Mouse (Mus musculus) urinary bladder, postnatal 10 days (tissue): Measurements from ENCODE around the gene Vangl1.

Source experiments
- DNase-seq: peaks from one replicate; pipeline ENCODE4 v3.0.0; 2022; ENCODE audit warnings: low spot score

Vangl1 gene

GRCm38 (mm10) chr3:102141893-102142292, 62.6 kb downstream of the Vangl1 start:
- no peak for DNase-seq

DNA sequence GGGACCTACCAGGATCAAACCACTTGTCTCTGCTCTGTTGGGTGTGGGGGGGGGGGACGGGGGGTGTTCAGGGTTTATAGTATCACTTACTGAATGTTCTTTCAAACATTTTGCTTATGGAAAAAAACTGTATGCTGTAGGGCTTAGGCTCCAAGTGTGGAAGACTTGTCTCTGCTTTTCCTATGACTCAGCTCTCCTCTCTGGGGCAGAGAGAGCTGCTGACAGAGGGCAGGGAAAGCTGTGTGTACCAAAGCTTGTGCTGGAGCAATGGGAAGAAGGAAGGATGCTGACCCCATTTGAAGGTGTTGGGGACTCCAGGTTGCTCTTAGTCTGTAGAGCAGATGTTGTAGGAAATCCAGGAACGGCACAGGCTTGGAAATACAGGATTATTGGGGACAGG, 63.0 kb downstream of the Vangl1 start:
- DNase-seq, result no peak

DNA sequence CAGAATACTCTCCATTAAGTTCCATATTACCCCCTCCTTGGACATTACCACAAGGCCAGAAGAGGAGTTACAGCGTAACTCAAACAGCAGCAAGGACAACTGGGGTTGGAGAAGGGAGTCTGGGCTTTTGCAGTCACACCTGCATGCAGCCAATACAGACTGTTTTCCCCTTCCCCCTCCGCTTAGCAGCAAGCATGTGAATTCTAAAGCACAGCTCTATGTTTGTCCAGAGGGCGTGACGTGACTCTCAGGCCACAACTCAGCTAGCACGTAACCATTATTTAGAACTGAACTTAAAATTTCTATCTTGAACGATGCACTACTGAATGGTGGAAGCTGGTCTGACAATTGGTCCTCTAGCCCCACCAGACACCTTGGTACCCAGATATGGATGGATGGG, 63.9 kb downstream of the Vangl1 start:
- no peak for DNase-seq

DNA sequence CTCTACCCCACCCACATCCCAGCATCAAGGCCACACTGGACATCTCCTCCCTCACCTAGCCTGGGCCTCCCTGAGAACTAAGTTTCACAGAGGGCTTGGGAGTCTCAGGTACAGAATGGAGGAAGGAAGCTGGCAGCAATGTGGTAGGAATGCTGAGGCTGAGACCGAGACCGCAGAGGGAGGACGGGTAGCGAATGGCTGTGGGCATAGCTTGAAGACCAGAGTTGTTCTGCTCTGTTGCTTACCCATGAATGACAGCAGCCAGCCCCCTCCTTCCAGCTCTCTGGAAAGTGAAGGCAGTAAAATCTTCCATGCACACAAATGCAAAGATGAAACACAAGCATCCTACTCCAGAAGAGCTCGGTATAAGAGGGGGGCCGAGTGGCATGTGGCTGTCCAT, 65.6 kb downstream of the Vangl1 start:
- DNase-seq, result no peak

- no peak for DNase-seq
These were observed 67.3 kb downstream of the Vangl1 start for GRCm38 (mm10) chr3:102137158-102137557.

- no peak for DNase-seq
These were observed 68.9 kb downstream of the Vangl1 start for GRCm38 (mm10) chr3:102135389-102136113.

GRCm38 (mm10) chr3:102131627-102132324, 72.7 kb downstream of the Vangl1 start:
- DNase-seq, result no peak

DNA sequence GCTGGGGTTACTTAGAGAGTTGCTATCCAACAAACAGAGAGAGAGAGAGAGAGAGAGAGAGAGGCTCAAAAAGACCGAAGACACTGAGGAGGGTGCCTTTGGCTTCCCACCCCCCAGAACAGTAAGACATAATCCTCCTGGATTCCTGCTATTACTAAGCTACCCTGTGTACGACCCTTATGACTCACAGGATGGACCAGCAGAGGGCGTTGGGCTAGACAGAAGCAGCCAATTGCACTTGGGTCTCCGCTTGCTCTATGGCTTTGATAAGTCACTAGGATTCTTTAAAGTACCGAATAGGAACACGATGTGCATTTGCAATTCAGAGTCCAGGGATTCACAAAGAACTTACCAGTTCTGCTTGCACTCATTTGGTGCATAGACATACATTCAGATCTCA, 74.0 kb downstream of the Vangl1 start:
- no peak for DNase-seq

DNA sequence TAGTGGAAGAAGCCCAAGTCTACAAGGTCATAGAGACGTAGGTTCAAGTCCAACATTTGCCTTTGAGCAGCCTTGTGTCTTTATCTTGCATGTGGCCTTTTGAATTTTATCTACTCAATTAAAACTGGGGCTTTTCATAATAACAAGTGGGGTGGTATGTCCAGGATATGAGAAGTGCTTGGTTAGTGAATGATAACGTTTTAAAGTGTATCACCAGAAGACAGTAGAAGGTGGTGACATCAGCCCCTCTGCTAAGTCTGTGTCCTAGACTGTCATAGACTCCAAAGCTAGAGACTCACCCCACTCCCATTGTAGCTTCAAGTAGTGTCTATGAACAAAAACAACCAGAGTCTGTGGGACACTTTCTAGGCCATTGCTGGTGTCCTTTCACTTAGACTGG, 76.3 kb downstream of the Vangl1 start:
- DNase-seq, result no peak

- DNase-seq, result no peak
These were observed 77.4 kb downstream of the Vangl1 start for GRCm38 (mm10) chr3:102127114-102127513.

GRCm38 (mm10) chr3:102125546-102125945, 78.9 kb downstream of the Vangl1 start:
- DNase-seq, result no peak

- no peak for DNase-seq
These were observed 80.8 kb downstream of the Vangl1 start for GRCm38 (mm10) chr3:102123654-102124053.

GRCm38 (mm10) chr3:102122046-102122445, 82.4 kb downstream of the Vangl1 start:
- DNase-seq, result no peak

GRCm38 (mm10) chr3:102120947-102121346, 83.5 kb downstream of the Vangl1 start:
- DNase-seq, result no peak

DNA sequence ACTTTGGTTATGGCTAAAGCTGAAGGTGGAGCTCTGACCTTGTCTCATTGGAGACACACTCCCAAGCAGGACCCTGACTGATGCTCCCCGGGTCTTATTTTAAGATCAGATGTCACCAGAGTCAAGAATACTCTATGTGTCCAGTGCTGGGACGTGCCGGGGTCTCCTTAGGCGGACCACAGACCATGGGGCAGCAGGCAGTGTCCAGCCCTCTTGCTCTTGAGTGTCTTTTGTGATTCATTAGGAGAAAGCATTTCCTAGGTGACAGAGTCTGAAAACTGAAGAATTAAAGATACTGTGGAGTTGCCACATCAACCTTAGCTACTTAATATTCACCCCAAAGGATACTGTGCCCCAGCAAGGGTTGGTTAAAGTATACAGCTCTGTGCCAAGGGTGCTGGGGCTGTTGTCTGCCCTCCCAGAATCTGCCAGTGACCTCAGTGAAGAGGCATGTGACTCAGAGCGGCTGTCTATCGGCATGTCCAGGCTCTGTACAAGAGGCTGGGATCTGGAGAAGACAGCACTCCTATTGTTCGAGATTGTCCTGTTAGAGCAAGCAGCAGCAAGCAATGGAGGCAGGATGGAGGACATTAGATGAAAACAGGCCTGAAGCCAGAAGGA, 92.4 kb downstream of the Vangl1 start:
- DNase-seq, result no peak

DNA sequence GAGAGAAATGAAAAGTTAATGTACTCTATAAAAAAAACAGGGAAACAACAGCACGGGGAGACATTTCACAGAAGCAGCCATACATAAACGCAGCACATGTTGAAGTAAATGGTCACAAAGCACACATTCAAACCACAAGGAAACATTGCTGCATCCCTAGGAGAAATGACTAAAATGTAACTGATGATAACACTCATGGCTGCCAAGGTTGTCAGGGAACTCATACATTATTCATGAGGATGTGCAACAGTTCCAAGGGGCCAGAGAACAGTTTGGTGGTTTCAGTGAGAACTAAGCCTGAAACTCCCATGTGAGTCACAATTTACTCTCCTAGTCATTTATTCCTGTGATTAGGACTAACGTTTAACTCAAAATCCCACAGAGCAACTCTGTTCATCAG, 96.3 kb downstream of the Vangl1 start:
- no peak for DNase-seq

- DNase-seq, result no peak
These were observed 100.5 kb downstream of the Vangl1 start for GRCm38 (mm10) chr3:102103811-102104565.
